Mouse (Mus musculus): ENCODE data around the gene Slc38a2. TPM values are rescaled to one million over a fixed set of nuclear protein-coding genes. Genes with fewer than 3 reads are reported as not detected.

Slc38a2 gene
- total and polyA plus RNA-seq, 2 experiments from 2014 or later = 78.4 to 107 TPM

DNA sequence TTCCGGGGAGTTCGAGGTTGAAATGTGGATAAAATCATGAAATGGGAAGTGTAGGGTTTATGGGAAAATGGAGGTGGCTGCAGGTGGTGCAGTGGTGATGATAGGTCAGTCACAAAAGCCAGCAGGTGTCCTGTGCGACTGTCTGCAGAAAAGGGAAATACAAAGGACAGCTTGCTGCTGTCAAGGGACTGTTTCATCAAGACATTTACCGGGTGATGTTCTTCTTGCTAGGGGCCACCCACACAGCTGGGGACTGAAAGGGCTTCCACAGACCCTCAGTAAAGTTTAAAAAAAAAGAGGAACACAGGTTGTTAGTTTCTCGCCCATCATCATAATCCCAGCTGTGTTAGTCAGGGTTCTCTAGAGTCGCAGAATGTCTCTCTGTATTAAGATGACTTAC is 14.3 kb downstream of the Slc38a2 start:
- Histone ChIP-seq H3K4me3 (ENCODE audit: low read depth, low read length) (no peak overlapping the region), H3K9me3 (ENCODE audit: low read length) (no peaks in the 10 kb centered on the region), H3K9ac (no peak overlapping the region), H3K27me3 (ENCODE audit: insufficient read depth, low read length) (no peaks in the 10 kb centered on the region), H3K4me1 (ENCODE audit: insufficient read depth) (no peaks in the 10 kb centered on the region), H3K36me3 (ENCODE audit: insufficient read depth) (peaks cover 23% of the 10 kb centered on the region), H3K27ac (ENCODE audit: low read depth, low read length) (no peak overlapping the region), H3K4me2 (ENCODE audit: low read depth) (no peak overlapping the region)
- no peak for TF ChIP-seq CTCF (IDR thresholded peaks at IDR 0.05; ENCODE audit: low read depth)
- ATAC-seq (no peak), DNase-seq (no peak)
- WGBS = 72% methylated on average over 6 of the region's 6 CpGs

DNA sequence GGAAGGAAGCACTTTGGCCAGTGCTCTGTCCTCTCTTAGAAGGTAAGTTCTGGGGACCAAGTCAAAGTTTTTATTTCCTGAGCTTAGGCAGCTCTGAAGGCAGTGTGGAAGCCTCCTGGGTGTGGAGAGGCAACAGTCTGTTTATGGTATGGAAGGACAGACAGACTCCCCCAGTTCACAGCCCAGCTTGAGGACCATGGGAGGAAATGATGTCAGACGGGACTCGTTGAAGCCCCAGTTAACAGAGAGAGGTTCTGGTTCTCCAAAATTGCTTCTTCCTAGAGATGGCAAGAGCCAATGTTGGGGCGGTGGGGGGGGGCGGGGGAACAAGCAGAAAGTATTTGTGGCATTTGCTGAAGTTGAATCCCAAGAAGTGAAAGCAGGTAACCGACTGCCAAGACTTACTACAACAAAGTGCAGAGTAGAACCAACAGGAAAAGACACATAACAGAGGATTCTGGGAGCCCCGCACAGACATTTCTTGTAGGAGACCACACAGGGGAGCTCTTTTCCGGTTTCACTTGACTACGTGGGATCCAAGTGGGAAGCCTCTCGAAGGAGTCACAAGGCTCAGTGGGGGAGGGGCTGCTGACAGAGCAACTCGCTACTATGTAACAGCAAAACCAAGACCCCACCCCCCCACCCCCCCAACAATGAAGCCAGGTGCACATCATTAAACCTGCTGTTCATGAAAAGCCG is 15.2 kb downstream of the Slc38a2 start:
- Histone ChIP-seq H3K27me3 (ENCODE audit: insufficient read depth, low read length) (no peaks in the 10 kb centered on the region), H3K4me2 (ENCODE audit: low read depth) (no peak overlapping the region), H3K9ac (no peak overlapping the region), H3K36me3 (ENCODE audit: insufficient read depth) (peaks cover 17% of the 10 kb centered on the region), H3K9me3 (ENCODE audit: low read length) (no peaks in the 10 kb centered on the region), H3K4me3 (ENCODE audit: low read depth, low read length) (no peak overlapping the region), H3K27ac (ENCODE audit: low read depth, low read length) (no peak overlapping the region), H3K4me1 (ENCODE audit: insufficient read depth) (no peaks in the 10 kb centered on the region)
- peak; percentile 75 for ATAC-seq
- TF ChIP-seq CTCF (IDR thresholded peaks at IDR 0.05; ENCODE audit: low read depth) = no peak; the same call in 1 of the 2 replicates
- peak; percentile 64 for DNase-seq
- whole genome bisulfite sequencing = 46% methylated on average over 11 of the region's 11 CpGs

DNA sequence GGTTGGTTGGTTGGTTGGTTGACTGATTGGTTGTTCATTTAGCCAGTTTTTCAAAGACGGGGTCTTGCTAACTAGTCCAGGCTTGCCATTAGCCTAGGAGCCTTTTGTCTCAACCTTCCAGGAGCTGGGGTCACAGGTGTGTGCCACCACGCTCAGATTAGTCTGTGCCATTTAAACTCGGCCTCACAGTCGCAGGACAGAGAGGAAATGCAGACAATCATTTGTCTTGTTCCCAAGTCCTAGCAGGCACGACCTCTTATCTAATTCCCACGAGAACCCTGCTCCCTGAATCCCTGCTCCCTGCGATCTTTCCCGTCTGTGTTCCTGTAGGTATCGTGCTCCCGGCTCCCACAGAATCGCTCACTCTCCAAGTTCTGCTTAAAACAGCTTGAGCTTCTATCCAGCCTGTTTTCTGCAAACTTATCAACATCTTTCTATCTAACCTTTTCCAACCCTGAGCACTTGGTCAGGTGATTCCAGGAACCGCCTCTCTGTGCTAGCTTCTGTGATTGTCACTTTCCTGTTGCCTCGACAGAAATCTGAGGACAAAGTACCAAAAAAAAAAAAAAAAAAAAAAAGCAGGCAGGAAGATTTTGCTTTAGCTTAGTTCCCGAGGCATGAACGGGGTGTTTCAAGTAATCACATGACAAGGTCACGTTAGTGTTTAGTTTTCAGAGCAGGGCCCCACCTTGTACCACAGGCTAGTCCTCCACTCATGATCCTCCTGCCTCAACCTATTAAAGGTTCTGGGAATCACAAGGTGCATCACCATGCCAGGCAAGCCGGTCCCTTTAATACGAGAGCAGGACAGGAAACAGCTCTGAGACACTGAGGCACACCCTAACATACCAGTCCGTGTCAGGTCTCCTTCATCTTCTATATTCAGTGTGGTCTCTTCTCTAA is 20.4 kb downstream of the Slc38a2 start:
- no peaks in the 10 kb centered on the region for H3K36me3 ChIP-seq (ENCODE audit: insufficient read depth)
- H3K4me2 ChIP-seq (ENCODE audit: low read depth) = no peak overlapping the region
- TF ChIP-seq CTCF (IDR thresholded peaks at IDR 0.05; ENCODE audit: low read depth) = no peak
- WGBS = 71% methylated on average over 19 of the region's 19 CpGs
- no peaks in the 10 kb centered on the region for H3K27me3 ChIP-seq (ENCODE audit: insufficient read depth, low read length)
- H3K4me3 ChIP-seq (ENCODE audit: low read depth, low read length) = no peak overlapping the region
- DNase-seq (no peak), ATAC-seq (no peak)
- no peak overlapping the region for H3K9ac ChIP-seq
- no peak overlapping the region for H3K27ac ChIP-seq (ENCODE audit: low read depth, low read length)
- H3K4me1 ChIP-seq (ENCODE audit: insufficient read depth) = no peaks in the 10 kb centered on the region
- no peaks in the 10 kb centered on the region for H3K9me3 ChIP-seq (ENCODE audit: low read length)

DNA sequence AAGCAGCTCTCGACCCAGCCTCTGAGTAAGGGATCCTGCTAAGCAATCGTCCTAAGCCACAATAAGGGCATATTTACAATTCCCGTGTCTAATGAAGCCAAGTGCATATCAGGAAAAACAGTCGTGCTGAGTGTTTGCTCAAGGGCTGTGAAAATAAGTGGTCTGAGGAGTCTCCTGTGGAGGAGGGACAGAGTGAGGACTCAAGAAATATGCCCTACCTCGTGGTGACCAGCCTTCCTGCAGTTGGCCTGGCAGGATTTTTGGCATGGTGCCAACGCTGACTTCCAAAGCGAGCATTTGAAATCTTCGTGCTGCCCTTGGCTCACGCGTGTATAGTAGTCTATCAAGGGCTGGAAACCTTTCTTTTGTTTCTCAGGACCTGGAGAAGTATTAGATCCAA is 23.0 kb downstream of the Slc38a2 start:
- Histone ChIP-seq H3K27ac (ENCODE audit: low read depth, low read length) (no peak overlapping the region), H3K4me3 (ENCODE audit: low read depth, low read length) (no peak overlapping the region), H3K4me1 (ENCODE audit: insufficient read depth) (no peaks in the 10 kb centered on the region), H3K27me3 (ENCODE audit: insufficient read depth, low read length) (no peaks in the 10 kb centered on the region), H3K9ac (no peak overlapping the region), H3K4me2 (ENCODE audit: low read depth) (no peak overlapping the region), H3K36me3 (ENCODE audit: insufficient read depth) (no peaks in the 10 kb centered on the region), H3K9me3 (ENCODE audit: low read length) (no peaks in the 10 kb centered on the region)
- DNase-seq = no peak
- TF ChIP-seq CTCF (IDR thresholded peaks at IDR 0.05; ENCODE audit: low read depth) = no peak
- no peak for ATAC-seq
- WGBS = 40% methylated on average over 10 of the region's 10 CpGs

DNA sequence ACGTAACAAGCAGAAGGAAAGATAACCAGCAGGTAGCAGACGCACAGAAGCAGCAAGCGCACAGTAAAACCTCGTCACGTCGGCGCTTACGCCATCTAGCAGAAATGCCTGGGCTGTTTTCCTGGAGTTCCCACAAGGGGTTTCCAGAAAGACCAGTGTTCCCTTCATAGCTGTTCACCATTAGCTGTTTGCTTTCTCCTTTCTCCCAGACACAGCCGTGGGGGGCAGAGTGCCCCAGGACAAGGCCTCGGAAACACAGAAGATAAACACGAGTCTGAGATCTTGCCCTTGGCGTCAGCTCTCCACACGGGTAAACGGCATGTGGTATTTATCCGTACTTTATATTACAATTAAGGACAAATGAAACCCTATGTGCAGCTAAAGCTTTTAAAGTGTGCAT is 23.8 kb downstream of the Slc38a2 start:
- Histone ChIP-seq H3K4me2 (ENCODE audit: low read depth) (no peak overlapping the region), H3K9me3 (ENCODE audit: low read length) (no peaks in the 10 kb centered on the region), H3K9ac (no peak overlapping the region), H3K27me3 (ENCODE audit: insufficient read depth, low read length) (no peaks in the 10 kb centered on the region), H3K4me1 (ENCODE audit: insufficient read depth) (no peaks in the 10 kb centered on the region), H3K4me3 (ENCODE audit: low read depth, low read length) (no peak overlapping the region), H3K36me3 (ENCODE audit: insufficient read depth) (no peaks in the 10 kb centered on the region), H3K27ac (ENCODE audit: low read depth, low read length) (no peak overlapping the region)
- no peak for TF ChIP-seq CTCF (IDR thresholded peaks at IDR 0.05; ENCODE audit: low read depth)
- WGBS = 83% methylated on average over 15 of the region's 15 CpGs
- DNase-seq (no peak), ATAC-seq (no peak)

DNA sequence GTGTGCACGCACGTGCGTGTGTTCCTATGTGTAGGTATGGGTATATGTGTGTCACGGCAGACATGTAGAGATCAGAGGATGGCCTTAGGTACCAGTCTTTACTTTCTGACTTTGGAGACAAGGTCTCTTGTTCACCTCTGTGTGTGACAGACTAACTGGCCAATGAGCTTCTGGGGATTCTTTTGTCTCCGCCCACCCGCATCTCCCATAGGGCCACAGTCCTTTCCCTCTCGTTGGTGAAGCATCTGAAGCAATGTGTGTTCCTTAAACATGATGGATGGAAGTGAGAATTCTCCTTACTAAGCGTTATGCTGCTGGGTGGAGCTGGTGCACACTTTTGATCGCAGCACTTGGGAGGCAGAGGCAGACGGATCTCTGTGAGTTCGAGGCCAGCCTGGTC is 24.5 kb downstream of the Slc38a2 start:
- H3K27me3 ChIP-seq (ENCODE audit: insufficient read depth, low read length) = no peaks in the 10 kb centered on the region
- no peak overlapping the region for H3K4me2 ChIP-seq (ENCODE audit: low read depth)
- 85% methylated on average over 11 of the region's 11 CpGs for WGBS
- TF ChIP-seq CTCF (IDR thresholded peaks at IDR 0.05; ENCODE audit: low read depth) = no peak
- no peak overlapping the region for H3K9ac ChIP-seq
- no peak for ATAC-seq
- no peaks in the 10 kb centered on the region for H3K36me3 ChIP-seq (ENCODE audit: insufficient read depth)
- no peaks in the 10 kb centered on the region for H3K4me1 ChIP-seq (ENCODE audit: insufficient read depth)
- H3K9me3 ChIP-seq (ENCODE audit: low read length) = no peaks in the 10 kb centered on the region
- H3K27ac ChIP-seq (ENCODE audit: low read depth, low read length) = no peak overlapping the region
- H3K4me3 ChIP-seq (ENCODE audit: low read depth, low read length) = no peak overlapping the region
- no peak for DNase-seq

DNA sequence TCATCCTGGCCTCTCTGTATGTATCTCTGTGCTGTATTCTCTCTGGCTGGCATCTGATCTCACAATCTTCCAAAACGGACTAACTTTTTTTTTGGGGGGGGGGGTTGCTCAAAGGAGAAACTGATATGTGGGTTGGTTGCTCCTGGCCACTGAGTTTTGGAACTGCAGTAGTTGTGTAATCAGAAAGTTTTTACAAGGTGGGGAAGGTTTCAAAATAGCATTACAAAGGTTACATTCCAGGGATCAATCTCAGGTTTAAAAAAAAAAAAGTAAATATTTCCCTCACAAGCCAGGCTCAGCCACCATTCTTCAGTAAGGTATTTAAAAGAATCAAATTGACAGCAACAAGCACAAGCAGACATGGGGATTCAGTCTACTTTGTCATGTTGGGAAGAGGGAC is 25.4 kb downstream of the Slc38a2 start:
- H3K27ac ChIP-seq (ENCODE audit: low read depth, low read length) = no peak overlapping the region
- no peaks in the 10 kb centered on the region for H3K36me3 ChIP-seq (ENCODE audit: insufficient read depth)
- H3K4me2 ChIP-seq (ENCODE audit: low read depth) = no peak overlapping the region
- no peak overlapping the region for H3K4me3 ChIP-seq (ENCODE audit: low read depth, low read length)
- no peak for TF ChIP-seq CTCF (IDR thresholded peaks at IDR 0.05; ENCODE audit: low read depth)
- ATAC-seq = no peak
- no peak overlapping the region for H3K9ac ChIP-seq
- 74% methylated on average over 1 of the region's 1 CpGs for WGBS
- H3K9me3 ChIP-seq (ENCODE audit: low read length) = no peaks in the 10 kb centered on the region
- no peaks in the 10 kb centered on the region for H3K4me1 ChIP-seq (ENCODE audit: insufficient read depth)
- DNase-seq = no peak
- no peaks in the 10 kb centered on the region for H3K27me3 ChIP-seq (ENCODE audit: insufficient read depth, low read length)
